Mouse (Mus musculus): ENCODE results near the gene Pes1.

- TF ChIP-seq CTCF (IDR thresholded peaks at IDR 0.05; ENCODE audit: low read depth) (no peak), EP300 (IDR thresholded peaks at IDR 0.05; ENCODE audit: low read depth) (no peak)
Observed at GRCm38 (mm10) chr11:3933756-3934285, 30.0 kb upstream of the Pes1 start.

All from heart, postnatal 0 days (tissue).